Mouse (Mus musculus): ENCODE measurements around the gene Adcy2.

DNA sequence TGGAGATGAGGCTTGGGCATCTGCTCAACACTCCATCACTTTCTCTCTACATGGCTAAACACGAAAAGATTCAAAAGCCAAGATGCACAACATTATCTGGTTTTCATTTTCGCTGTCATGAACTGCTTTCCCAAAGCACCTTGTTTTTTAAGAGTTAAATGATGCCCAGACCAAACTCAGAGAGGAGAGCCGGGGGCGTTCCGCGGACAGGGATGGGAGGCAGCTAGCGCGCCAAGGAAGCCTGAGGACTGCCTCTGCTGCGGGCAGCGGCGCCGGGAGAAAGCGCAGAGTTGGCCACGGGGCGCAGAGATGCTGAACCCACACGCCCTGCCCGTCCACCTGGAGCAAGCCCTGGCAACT lies 803 bp downstream of the Adcy2 start:
- TF ChIP-seq CTCF (IDR thresholded peaks at IDR 0.05; ENCODE audit: control insufficient read depth, insufficient read depth, insufficient read length), result no peak
- TF ChIP-seq MYOD1 (IDR thresholded peaks at IDR 0.05; ENCODE audit: control insufficient read depth, insufficient read length, low read depth), result no peak
- no peak for TF ChIP-seq USF1 (IDR thresholded peaks at IDR 0.05; ENCODE audit: low read depth)
- no peak for TF ChIP-seq MAX (IDR thresholded peaks at IDR 0.05)
